Mouse (Mus musculus) limb, embryonic 14.5 days (tissue): ENCODE measurements around the gene Rpa2. TPM values are rescaled to one million over a fixed set of nuclear protein-coding genes. Genes with fewer than 3 reads are reported as not detected.

Experiments used
- ATAC-seq: fragments of 200-750 bp; cut with Nextera tagmentation; 2 replicates; pipeline ENCODE4 v1.8.0; 2017; ENCODE audit warnings: low read depth, moderate number of reproducible peaks, moderate TSS enrichment; ENCODE audit not compliant: low FRiP score
- DNase-seq: peaks from one replicate; pipeline ENCODE4 v3.0.0-alpha.2; 2015; ENCODE audit warnings: low spot score
- H3K27ac ChIP-seq: fragments of 300-500 bp; sonication (generic); replicated peaks from 2 replicates; pipeline ENCODE4 v1.5.1; 2014; ENCODE audit warnings: low read depth, mild to moderate bottlenecking, low read length, moderate library complexity, mixed read lengths
- H3K27me3 ChIP-seq: fragments of 300-500 bp; sonication (generic); 2 replicates; pipeline ENCODE4 v1.6.1; 2014; ENCODE audit warnings: low read length, mixed read lengths; ENCODE audit not compliant: control insufficient read depth, insufficient read depth
- H3K36me3 ChIP-seq: fragments of 300-500 bp; sonication (generic); 2 replicates; pipeline ENCODE4 v1.6.1; 2014; ENCODE audit warnings: mild to moderate bottlenecking, low read length, moderate library complexity, mixed read lengths; ENCODE audit not compliant: control insufficient read depth, insufficient read depth
- H3K4me1 ChIP-seq: fragments of 300-500 bp; sonication (generic); 2 replicates; pipeline ENCODE4 v1.6.1; 2014; ENCODE audit warnings: antibody characterized with exemption, low read length, mixed read lengths; ENCODE audit not compliant: control insufficient read depth, insufficient read depth
- H3K4me2 ChIP-seq: fragments of 300-500 bp; sonication (generic); replicated peaks from 2 replicates; pipeline ENCODE4 v1.6.1; 2014; ENCODE audit warnings: low read depth, mild to moderate bottlenecking, low read length, moderate library complexity; ENCODE audit not compliant: severe bottlenecking
- H3K4me3 ChIP-seq: fragments of 300-500 bp; sonication (generic); replicated peaks from 2 replicates; pipeline ENCODE4 v1.5.1; 2014; ENCODE audit warnings: low read length
- H3K9ac ChIP-seq: fragments of 300-500 bp; sonication (generic); 2 replicates; pipeline ENCODE4 v1.6.1; 2014; ENCODE audit warnings: mild to moderate bottlenecking, low read depth, low read length, moderate library complexity; ENCODE audit not compliant: severe bottlenecking
- H3K9me3 ChIP-seq: fragments of 300-500 bp; sonication (generic); 2 replicates; pipeline ENCODE4 v1.6.1; 2016; ENCODE audit warnings: low read length; ENCODE audit not compliant: control insufficient read depth
- POLR2A ChIP-seq: fragments of 200-500 bp; IDR thresholded peaks from 2 replicates; pipeline ENCODE4 v1.8.0; 2012; ENCODE audit warnings: inconsistent platforms, mild to moderate bottlenecking, moderate library complexity, borderline replicate concordance; ENCODE audit not compliant: insufficient read depth, insufficient read length; ENCODE audit errors: extremely low read depth
- WGBS: fragments of 180-500 bp; shearing (Covaris S2); extraction: QIAGEN DNeasy Blood & Tissue Kit; methylation state at CpG from one replicate; pipeline ENCODE4 v1.1.7; 2014; 5-methylcytosine and 5-hydroxymethylcytosine counted together
- polyA plus RNA-seq, 2 experiments: library from polyadenylated mRNA; depleted of rRNA in 1 of 2; stranded (reverse) in 1 of 2; unstranded in 1 of 2; fragments of >200 nt; fragmentation: Nextera tagmentation in 1 of 2; extraction: Ambion mirVana in 1 of 2; gene quantifications; 2 replicates each; pipeline versions ENCODE4 v1.2.1 to v1.2.3; 2012 to 2014

Rpa2 gene
- polyA plus RNA-seq, 2 experiments = 76.4 to 104 TPM

DNA sequence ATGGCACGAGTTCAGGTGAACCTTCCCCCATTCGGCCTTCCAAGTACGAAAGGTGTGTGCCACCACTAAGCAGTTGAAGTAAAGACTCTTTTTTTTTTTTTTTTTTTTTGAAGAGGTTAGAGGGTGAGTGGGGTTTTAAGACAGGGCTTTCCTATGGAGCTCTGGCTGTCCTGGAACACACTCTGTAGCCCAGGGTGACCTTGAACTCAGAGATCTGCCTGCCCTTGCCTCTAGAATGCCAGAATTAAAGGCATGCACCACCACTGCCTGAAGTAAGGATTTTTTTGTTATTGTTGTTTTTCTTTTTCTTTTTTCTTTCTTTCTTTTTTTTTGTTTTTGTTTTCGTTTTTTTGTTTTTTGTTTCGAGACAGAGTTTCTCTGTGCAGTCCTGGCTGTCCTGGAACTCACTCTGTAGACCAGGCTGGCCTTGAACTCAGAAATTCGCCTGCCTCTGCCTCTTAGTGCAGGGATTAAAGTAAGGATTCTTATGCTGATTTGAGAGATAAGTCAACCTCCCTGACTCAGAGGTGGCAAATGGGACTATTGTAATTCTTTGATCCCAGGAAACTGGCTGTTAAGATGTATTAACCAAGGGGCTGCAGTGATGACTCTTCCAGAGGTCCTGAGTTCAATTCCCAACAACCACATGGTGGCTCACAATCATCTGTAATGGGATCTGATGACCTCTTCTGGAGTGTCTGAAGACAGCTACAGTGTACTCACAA lies 18.7 kb upstream of the Rpa2 start:
- H3K4me3 ChIP-seq = no peak overlapping the region
- TF ChIP-seq POLR2A = no peak
- 83% methylated on average over 6 of the region's 6 CpGs for WGBS
- H3K9me3 ChIP-seq = no peaks in the 10 kb centered on the region
- H3K27me3 ChIP-seq = no peaks in the 10 kb centered on the region
- DNase-seq (no peak), ATAC-seq (no peak)
- H3K9ac ChIP-seq = no peak overlapping the region
- no peak overlapping the region for H3K27ac ChIP-seq
- H3K4me2 ChIP-seq = no peak overlapping the region
- no peaks in the 10 kb centered on the region for H3K36me3 ChIP-seq
- H3K4me1 ChIP-seq = no peaks in the 10 kb centered on the region

DNA sequence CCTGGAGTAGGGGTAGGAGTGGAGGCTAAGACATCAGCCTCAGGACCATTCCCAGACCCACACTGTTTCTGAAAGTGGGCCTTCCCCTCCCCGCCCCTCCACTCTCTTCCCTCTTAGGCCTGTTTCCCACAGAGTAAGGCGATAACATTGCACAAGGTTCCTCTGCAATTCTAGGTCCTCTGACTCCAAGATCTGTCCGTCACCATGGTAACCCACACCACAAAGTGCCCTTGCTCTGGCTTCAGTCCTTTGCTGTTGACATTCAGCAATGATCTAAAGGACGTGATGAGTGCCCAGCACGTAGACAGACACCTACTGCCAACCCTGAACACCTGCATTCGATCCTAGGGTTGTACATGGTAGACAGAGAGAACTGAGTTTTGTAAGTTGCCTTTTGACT lies 15.1 kb upstream of the Rpa2 start:
- no peak for TF ChIP-seq POLR2A
- WGBS = 77% methylated on average over 6 of the region's 6 CpGs
- H3K4me1 ChIP-seq = peaks cover 4% of the 10 kb centered on the region; the same call in 1 of the 2 replicates
- H3K27ac ChIP-seq = no peak overlapping the region
- H3K36me3 ChIP-seq = no peaks in the 10 kb centered on the region
- no peak overlapping the region for H3K9ac ChIP-seq
- no peak overlapping the region for H3K4me2 ChIP-seq
- H3K4me3 ChIP-seq = no peak overlapping the region
- no peaks in the 10 kb centered on the region for H3K27me3 ChIP-seq
- H3K9me3 ChIP-seq = no peaks in the 10 kb centered on the region
- DNase-seq = no peak
- ATAC-seq = no peak

DNA sequence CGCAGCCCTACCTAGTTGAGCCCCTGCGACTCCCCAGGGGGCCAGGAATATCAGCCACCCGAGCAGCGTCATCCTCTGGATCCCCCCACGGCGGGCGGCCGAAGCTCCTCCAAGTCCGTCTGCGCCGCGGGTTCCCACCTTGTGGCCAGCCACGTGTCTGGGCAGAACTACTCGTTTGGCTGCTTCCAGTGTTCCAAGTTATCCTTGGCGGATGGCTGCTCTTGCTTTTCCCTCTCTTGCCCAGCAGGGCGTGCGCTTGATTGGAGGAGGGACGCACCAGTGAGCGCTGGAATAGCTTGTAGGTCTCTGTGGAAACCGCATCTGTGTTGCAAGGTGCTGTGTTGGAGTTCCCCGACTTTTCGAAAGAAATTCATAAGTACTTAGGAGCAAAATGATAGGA lies 11.2 kb upstream of the Rpa2 start, which contains the start of gene Smpdl3b:
TSS of gene Smpdl3b (minus strand) at position 279 of the 400 bp plus-strand sequence.
- H3K27me3 ChIP-seq = no peaks in the 10 kb centered on the region
- H3K9me3 ChIP-seq = no peaks in the 10 kb centered on the region
- H3K27ac ChIP-seq = no peak within 1 kb of the TSS
- no peaks in the 10 kb centered on the region for H3K36me3 ChIP-seq
- peaks cover 4% of the 10 kb centered on the region; the same call in 1 of the 2 replicates for H3K4me1 ChIP-seq
- no peak for TF ChIP-seq POLR2A
- ATAC-seq = peak; percentile 91
- H3K4me3 ChIP-seq = peak within 1 kb of the TSS; percentile 41
- WGBS = under 1% methylated on average over 22 of the region's 22 CpGs
- H3K4me2 ChIP-seq = peak within 1 kb of the TSS; percentile 79
- DNase-seq = peak; percentile 80
- H3K9ac ChIP-seq = peak within 1 kb of the TSS; percentile 56

GRCm38 (mm10) chr4:132757633-132758351 lies 10.3 kb upstream of the Rpa2 start:
- no peaks in the 10 kb centered on the region for H3K27me3 ChIP-seq
- no peaks in the 10 kb centered on the region for H3K9me3 ChIP-seq
- H3K4me1 ChIP-seq = peaks cover 4% of the 10 kb centered on the region; the same call in 1 of the 2 replicates
- no peak overlapping the region for H3K9ac ChIP-seq
- H3K4me3 ChIP-seq = no peak overlapping the region
- H3K27ac ChIP-seq = no peak overlapping the region
- ATAC-seq (no peak), DNase-seq (no peak)
- WGBS = 82% methylated on average over 7 of the region's 7 CpGs
- H3K36me3 ChIP-seq = no peaks in the 10 kb centered on the region
- peak overlapping the region; percentile 79; the same call in 1 of the 2 replicates for H3K4me2 ChIP-seq
- TF ChIP-seq POLR2A = no peak

DNA sequence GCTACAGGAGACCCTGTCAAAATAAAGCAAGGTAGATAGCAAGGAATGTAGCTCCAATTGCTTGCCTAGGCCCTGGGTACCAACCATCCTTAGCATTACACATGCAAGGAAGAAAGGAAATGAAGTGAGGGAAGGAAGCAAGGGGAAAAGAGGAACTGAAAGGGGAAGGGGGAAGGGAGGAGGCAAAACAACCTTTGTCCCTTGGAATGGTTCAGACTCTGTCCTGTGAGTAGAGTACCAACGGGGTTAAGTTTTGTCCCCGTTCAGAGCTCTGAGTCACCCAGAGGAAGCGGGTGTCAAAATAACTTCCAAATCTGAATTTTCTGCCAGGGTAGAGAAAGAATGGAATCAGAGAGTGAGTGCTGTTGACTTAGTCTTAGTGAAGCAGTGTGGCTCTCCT lies 7.8 kb upstream of the Rpa2 start:
- peaks cover 4% of the 10 kb centered on the region; the same call in 1 of the 2 replicates for H3K4me1 ChIP-seq
- no peak overlapping the region for H3K4me3 ChIP-seq
- DNase-seq = no peak
- ATAC-seq = no peak
- H3K9me3 ChIP-seq = no peaks in the 10 kb centered on the region
- no peak overlapping the region for H3K27ac ChIP-seq
- no peaks in the 10 kb centered on the region for H3K27me3 ChIP-seq
- no peak overlapping the region for H3K9ac ChIP-seq
- H3K36me3 ChIP-seq = no peaks in the 10 kb centered on the region
- no peak overlapping the region for H3K4me2 ChIP-seq
- WGBS = 81% methylated on average over 3 of the region's 3 CpGs
- TF ChIP-seq POLR2A = no peak
